Mouse (Mus musculus): ENCODE results near the gene Atp5k. TPM values are rescaled to one million over a fixed set of nuclear protein-coding genes. Genes with fewer than 3 reads are reported as not detected.

Gene Atp5k
- total RNA-seq (2012; rRNA removed): 567 and 782 TPM in 2 replicates
- total RNA-seq (2014; rRNA removed): 199 and 240 TPM in 2 replicates
- polyA plus RNA-seq (2012; ENCODE audit: insufficient read length, low read depth): 276 and 399 TPM in 2 replicates

- H3K27ac ChIP-seq (ENCODE audit: insufficient read depth, low read depth): 0 out of 2 replicates have a peak within 1 kb of the TSS, but pooled peaks have one; percentile 1
- dilution Hi-C loops (cut with MboI; ENCODE audit: extremely low pct_ligation_motif_present, extremely low pct_unique_long_range_greater_than_20kb, low sequenced_read_pairs): no loop called here
- in situ Hi-C loops (cut with MboI; ENCODE audit: low pct_ligation_motif_present, low pct_unique_long_range_greater_than_20kb, low sequenced_read_pairs): loop anchor here (25.0 kb wide), 1 partner anchor 228 kb away; the partner anchor contains the start of genes Dgkq and Idua
Observed at GRCm38 (mm10) chr5:108433804-108434587, at the start of gene Atp5k. Atp5k (minus strand) TSS chr5:108434448.

DNA sequence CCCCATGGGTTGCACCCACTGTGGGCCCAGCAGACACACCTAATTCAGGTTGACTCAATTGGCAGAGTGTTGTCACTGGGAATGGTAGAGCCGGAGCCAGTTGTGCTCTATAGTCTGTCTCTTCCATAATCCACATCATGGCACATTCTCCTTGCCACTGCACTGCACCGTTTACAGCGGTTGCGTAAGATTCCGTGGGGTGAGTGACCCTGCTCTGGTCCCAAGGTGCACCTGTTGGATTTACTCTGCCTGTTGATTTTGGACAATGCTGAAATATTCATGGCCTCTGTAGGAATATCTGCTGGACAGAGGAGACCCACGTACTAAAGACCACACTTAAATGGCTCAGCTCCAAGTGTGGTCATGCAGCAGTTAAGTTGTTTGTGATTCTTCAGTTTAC, 48.8 kb upstream of the Atp5k start:
- no peak overlapping the region for H3K4me2 ChIP-seq (ENCODE audit: insufficient read depth, low read depth, poor library complexity, severe bottlenecking)
- DNase-seq (ENCODE audit: extremely low read depth): no peak
- in situ Hi-C loops (cut with MboI; ENCODE audit: low pct_ligation_motif_present, low pct_unique_long_range_greater_than_20kb, low sequenced_read_pairs): no loop called here

More at GRCm38 (mm10) chr5:108433804-108434587, at the start of gene Atp5k:
- peak within 1 kb of the TSS; percentile 90 for H3K9ac ChIP-seq (ENCODE audit: insufficient read depth, low read depth)
- TF ChIP-seq ZC3H11A (IDR thresholded peaks at IDR 0.05; ENCODE audit: low read depth, low read length) (no peak), ZNF384 (IDR thresholded peaks at IDR 0.05; ENCODE audit: low read depth, low read length) (no peak), ETS1 (conservative IDR thresholded peaks at IDR 0.05; ENCODE audit: low read depth, low read length) (no peak; the same call in 1 of the 2 replicates), CHD2 (IDR thresholded peaks at IDR 0.05; ENCODE audit: low read length) (peak; percentile 74), CHD1 (IDR thresholded peaks at IDR 0.05; ENCODE audit: low read depth, low read length) (no peak), IRF4 (IDR thresholded peaks at IDR 0.05; ENCODE audit: low read depth, low read length) (peak; percentile 73), MAFK (IDR thresholded peaks at IDR 0.05; ENCODE audit: insufficient replicate concordance, low read length) (no peak), MXI1 (IDR thresholded peaks at IDR 0.05; ENCODE audit: low read depth, low read length) (no peak), HCFC1 (IDR thresholded peaks at IDR 0.05; ENCODE audit: low read depth, low read length) (peak; percentile 90), ZMIZ1 (IDR thresholded peaks at IDR 0.05; ENCODE audit: low read depth, low read length) (peak; percentile 74; the same call in 1 of the 2 replicates), NRF1 (IDR thresholded peaks at IDR 0.05; ENCODE audit: low read depth, low read length) (peak; percentile 92), MAZ (IDR thresholded peaks at IDR 0.05; ENCODE audit: low read depth, low read length) (no peak), SIN3A (IDR thresholded peaks at IDR 0.05; ENCODE audit: low read length) (peak; percentile 53), BHLHE40 (IDR thresholded peaks at IDR 0.05; ENCODE audit: low read depth, low read length) (no peak), USF2 (conservative IDR thresholded peaks at IDR 0.05; ENCODE audit: low read depth, low read length) (no peak), MYC (IDR thresholded peaks at IDR 0.05; ENCODE audit: low read depth, low read length) (peak; percentile 49; the same call in 1 of the 2 replicates), MAX (IDR thresholded peaks at IDR 0.05; ENCODE audit: low read length) (no peak), NELFE (IDR thresholded peaks at IDR 0.05; ENCODE audit: low read depth, low read length) (peak; percentile 89), PAX5 (IDR thresholded peaks at IDR 0.05; ENCODE audit: low read length) (no peak), TCF12 (IDR thresholded peaks at IDR 0.05; ENCODE audit: low read depth, low read length) (peak; percentile 87), SMC3 (IDR thresholded peaks at IDR 0.05; ENCODE audit: low read depth, low read length) (peak; percentile 35), MEF2A (IDR thresholded peaks at IDR 0.05; ENCODE audit: borderline replicate concordance, low read depth, low read length) (no peak), UBTF (IDR thresholded peaks at IDR 0.05; ENCODE audit: low read depth, low read length) (no peak), ELF1 (IDR thresholded peaks at IDR 0.05; ENCODE audit: low read depth, low read length) (peak; percentile 94), POLR2A (IDR thresholded peaks at IDR 0.05; ENCODE audit: low read depth, low read length) (peak; percentile 89), USF1 (IDR thresholded peaks at IDR 0.05; ENCODE audit: low read depth, low read length) (no peak), GABPA (IDR thresholded peaks at IDR 0.05; ENCODE audit: insufficient replicate concordance, low read depth, low read length) (peak; percentile 56; the same call in 1 of the 2 replicates), ZKSCAN1 (IDR thresholded peaks at IDR 0.05; ENCODE audit: borderline replicate concordance, low read depth, low read length) (no peak), JUN (IDR thresholded peaks at IDR 0.05; ENCODE audit: insufficient read depth, low read depth, low read length) (no peak), EP300 (IDR thresholded peaks at IDR 0.05; ENCODE audit: low read length) (no peak), KAT2A (IDR thresholded peaks at IDR 0.05; ENCODE audit: insufficient replicate concordance, low read length) (peak; percentile 89), JUND (conservative IDR thresholded peaks at IDR 0.05; ENCODE audit: low read depth, low read length) (no peak; the same call in 1 of the 2 replicates), TBP (conservative IDR thresholded peaks at IDR 0.05; ENCODE audit: low read depth, low read length) (peak; percentile 84), E2F4 (IDR thresholded peaks at IDR 0.05; ENCODE audit: insufficient replicate concordance, low read depth, low read length) (no peak), POLR2AphosphoS2 (IDR thresholded peaks at IDR 0.05; ENCODE audit: low read depth, low read length) (no peak), CTCF (conservative IDR thresholded peaks at IDR 0.05 in 1 of 2, IDR thresholded peaks at IDR 0.05 in 1 of 2; ENCODE audit: low read depth in 2 of 2, low read length in 2 of 2) (peak; percentile 54 to 90; a peak in 3 of 4 replicates), RAD21 (IDR thresholded peaks at IDR 0.05; ENCODE audit: low read depth, low read length) (no peak; the same call in none of the 2 replicates), RCOR1 (conservative IDR thresholded peaks at IDR 0.05; ENCODE audit: low read depth, low read length) (no peak)
- H3K27me3 ChIP-seq (replicated peaks): peaks cover 2% of the 10 kb centered on the region
- peak within 1 kb of the TSS; percentile 90 to 94 (median 92) for H3K4me3 ChIP-seq (replicated peaks in 1 of 3; ENCODE audit: low read depth in 2 of 3, low read length in 2 of 3, poor library complexity in 1 of 3)
- peaks cover 0 to 17% of the 10 kb centered on the region in 2 experiments; a peak in 2 of 4 replicates for H3K4me1 ChIP-seq (ENCODE audit: control insufficient read depth in 1 of 2, insufficient read depth in 2 of 2)
- H3K9me3 ChIP-seq (replicated peaks; ENCODE audit: low read length): no peaks in the 10 kb centered on the region
- DNase-seq (ENCODE audit: extremely low read depth): peak; percentile 96
- H3K36me3 ChIP-seq (replicated peaks in 1 of 2; ENCODE audit: control insufficient read depth in 1 of 2, insufficient read depth in 1 of 2, low read length in 1 of 2): peaks cover 23 to 39% of the 10 kb centered on the region in 2 experiments
- peak within 1 kb of the TSS; percentile 99 for H3K4me2 ChIP-seq (ENCODE audit: insufficient read depth, low read depth, poor library complexity, severe bottlenecking)
- peaks cover 10% of the 10 kb centered on the region for H3K79me2 ChIP-seq (replicated peaks; ENCODE audit: control insufficient read depth, extremely low read depth, insufficient read depth, poor library complexity, severe bottlenecking)

More for the DNA sequence above, 48.8 kb upstream of the Atp5k start:
- Histone ChIP-seq H3K27ac (ENCODE audit: insufficient read depth, low read depth) (no peak overlapping the region), H3K9me3 (replicated peaks; ENCODE audit: low read length) (no peaks in the 10 kb centered on the region), H3K79me2 (replicated peaks; ENCODE audit: control insufficient read depth, extremely low read depth, insufficient read depth, poor library complexity, severe bottlenecking) (no peaks in the 10 kb centered on the region), H3K4me1 (ENCODE audit: control insufficient read depth in 1 of 2, insufficient read depth in 2 of 2) (peaks cover 0 to 6% of the 10 kb centered on the region in 2 experiments; a peak in 2 of 4 replicates), H3K36me3 (replicated peaks in 1 of 2; ENCODE audit: control insufficient read depth in 1 of 2, insufficient read depth in 1 of 2, low read length in 1 of 2) (peaks cover 22 to 65% of the 10 kb centered on the region in 2 experiments), H3K27me3 (replicated peaks) (no peaks in the 10 kb centered on the region), H3K9ac (ENCODE audit: insufficient read depth, low read depth) (no peak overlapping the region), H3K4me3 (replicated peaks in 1 of 3; ENCODE audit: low read depth in 2 of 3, low read length in 2 of 3, poor library complexity in 1 of 3) (no peak overlapping the region)
- dilution Hi-C loops (cut with MboI; ENCODE audit: extremely low pct_ligation_motif_present, extremely low pct_unique_long_range_greater_than_20kb, low sequenced_read_pairs): no loop called here
- no peak for TF ChIP-seq MAZ (IDR thresholded peaks at IDR 0.05; ENCODE audit: low read depth, low read length)
- TF ChIP-seq TCF12 (IDR thresholded peaks at IDR 0.05; ENCODE audit: low read depth, low read length): no peak
- no peak for TF ChIP-seq USF1 (IDR thresholded peaks at IDR 0.05; ENCODE audit: low read depth, low read length)
- no peak for TF ChIP-seq ZKSCAN1 (IDR thresholded peaks at IDR 0.05; ENCODE audit: borderline replicate concordance, low read depth, low read length)

Data from CH12.LX (cell line).